Mouse (Mus musculus) limb, embryonic 14.5 days (tissue): ENCODE measurements around the gene Rpl26. TPM values are rescaled to one million over a fixed set of nuclear protein-coding genes. Genes with fewer than 3 reads are reported as not detected.

Source experiments
- ATAC-seq: fragments of 200-750 bp; cut with Nextera tagmentation; 2 replicates; pipeline ENCODE4 v1.8.0; 2017; ENCODE audit warnings: low read depth, moderate number of reproducible peaks, moderate TSS enrichment; ENCODE audit not compliant: low FRiP score
- DNase-seq: peaks from one replicate; pipeline ENCODE4 v3.0.0-alpha.2; 2015; ENCODE audit warnings: low spot score
- H3K27ac ChIP-seq: fragments of 300-500 bp; sonication (generic); replicated peaks from 2 replicates; pipeline ENCODE4 v1.5.1; 2014; ENCODE audit warnings: low read depth, mild to moderate bottlenecking, low read length, moderate library complexity, mixed read lengths
- H3K27me3 ChIP-seq: fragments of 300-500 bp; sonication (generic); 2 replicates; pipeline ENCODE4 v1.6.1; 2014; ENCODE audit warnings: low read length, mixed read lengths; ENCODE audit not compliant: control insufficient read depth, insufficient read depth
- H3K36me3 ChIP-seq: fragments of 300-500 bp; sonication (generic); 2 replicates; pipeline ENCODE4 v1.6.1; 2014; ENCODE audit warnings: mild to moderate bottlenecking, low read length, moderate library complexity, mixed read lengths; ENCODE audit not compliant: control insufficient read depth, insufficient read depth
- H3K4me1 ChIP-seq: fragments of 300-500 bp; sonication (generic); 2 replicates; pipeline ENCODE4 v1.6.1; 2014; ENCODE audit warnings: antibody characterized with exemption, low read length, mixed read lengths; ENCODE audit not compliant: control insufficient read depth, insufficient read depth
- H3K4me2 ChIP-seq: fragments of 300-500 bp; sonication (generic); replicated peaks from 2 replicates; pipeline ENCODE4 v1.6.1; 2014; ENCODE audit warnings: low read depth, mild to moderate bottlenecking, low read length, moderate library complexity; ENCODE audit not compliant: severe bottlenecking
- H3K4me3 ChIP-seq: fragments of 300-500 bp; sonication (generic); replicated peaks from 2 replicates; pipeline ENCODE4 v1.5.1; 2014; ENCODE audit warnings: low read length
- H3K9ac ChIP-seq: fragments of 300-500 bp; sonication (generic); 2 replicates; pipeline ENCODE4 v1.6.1; 2014; ENCODE audit warnings: mild to moderate bottlenecking, low read depth, low read length, moderate library complexity; ENCODE audit not compliant: severe bottlenecking
- H3K9me3 ChIP-seq: fragments of 300-500 bp; sonication (generic); 2 replicates; pipeline ENCODE4 v1.6.1; 2016; ENCODE audit warnings: low read length; ENCODE audit not compliant: control insufficient read depth
- POLR2A ChIP-seq: fragments of 200-500 bp; IDR thresholded peaks from 2 replicates; pipeline ENCODE4 v1.8.0; 2012; ENCODE audit warnings: inconsistent platforms, mild to moderate bottlenecking, moderate library complexity, borderline replicate concordance; ENCODE audit not compliant: insufficient read depth, insufficient read length; ENCODE audit errors: extremely low read depth
- WGBS: fragments of 180-500 bp; shearing (Covaris S2); extraction: QIAGEN DNeasy Blood & Tissue Kit; methylation state at CpG from one replicate; pipeline ENCODE4 v1.1.7; 2014; 5-methylcytosine and 5-hydroxymethylcytosine counted together
- polyA plus RNA-seq, 2 experiments: library from polyadenylated mRNA; depleted of rRNA in 1 of 2; stranded (reverse) in 1 of 2; unstranded in 1 of 2; fragments of >200 nt; fragmentation: Nextera tagmentation in 1 of 2; extraction: Ambion mirVana in 1 of 2; gene quantifications; 2 replicates each; pipeline versions ENCODE4 v1.2.1 to v1.2.3; 2012 to 2014

Gene Rpl26
- polyA plus RNA-seq, 2 experiments = 1,230 to 3,506 TPM

DNA sequence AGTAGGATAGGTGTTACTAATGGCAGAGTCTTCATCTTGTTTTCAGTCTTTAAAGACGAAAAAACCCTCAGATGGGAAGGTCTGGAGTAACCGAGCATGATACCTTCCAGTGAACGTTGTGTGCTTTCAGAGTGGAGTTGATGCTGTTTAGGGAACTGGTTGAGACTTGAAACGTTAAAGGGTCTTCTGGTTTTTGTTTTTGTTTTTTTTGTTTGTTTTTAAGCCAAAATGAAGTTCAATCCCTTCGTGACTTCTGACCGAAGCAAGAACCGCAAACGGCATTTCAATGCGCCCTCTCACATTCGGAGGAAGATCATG is 623 bp downstream of the Rpl26 start:
- Histone ChIP-seq H3K4me3 (peak overlapping the region; percentile 73), H3K9ac (peak overlapping the region; percentile 93), H3K9me3 (no peaks in the 10 kb centered on the region), H3K36me3 (peaks cover 36% of the 10 kb centered on the region), H3K4me1 (peaks cover 4% of the 10 kb centered on the region; the same call in 1 of the 2 replicates), H3K4me2 (peak overlapping the region; percentile 65), H3K27me3 (no peaks in the 10 kb centered on the region), H3K27ac (peak overlapping the region; percentile 94)
- TF ChIP-seq POLR2A = no peak
- no peak for ATAC-seq
- 2% methylated on average over 9 of the region's 10 CpGs for WGBS
- no peak for DNase-seq

DNA sequence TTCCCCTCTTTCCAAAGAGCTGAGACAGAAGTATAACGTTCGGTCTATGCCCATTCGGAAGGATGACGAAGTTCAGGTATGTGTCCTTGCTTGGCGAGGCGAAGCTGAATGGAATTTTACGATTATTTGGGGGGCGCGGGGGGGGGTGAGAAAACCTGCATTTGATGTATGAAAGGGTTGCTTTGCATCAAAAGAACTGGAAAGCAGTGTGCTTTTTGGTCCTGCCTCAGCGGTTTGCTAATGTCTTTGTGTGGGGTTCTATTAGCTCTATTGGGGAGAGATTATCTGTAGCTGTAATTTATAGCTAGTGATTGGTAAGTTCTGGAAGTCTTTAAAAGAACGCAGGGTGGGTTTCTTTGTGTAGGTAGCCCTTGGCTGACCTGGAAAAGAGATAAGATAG is 984 bp downstream of the Rpl26 start:
- ATAC-seq = no peak
- H3K4me1 ChIP-seq = peaks cover 4% of the 10 kb centered on the region; the same call in 1 of the 2 replicates
- H3K4me2 ChIP-seq = peak overlapping the region; percentile 65
- no peaks in the 10 kb centered on the region for H3K9me3 ChIP-seq
- no peak for TF ChIP-seq POLR2A
- H3K36me3 ChIP-seq = peaks cover 39% of the 10 kb centered on the region
- WGBS = 2% methylated on average over 11 of the region's 11 CpGs
- no peaks in the 10 kb centered on the region for H3K27me3 ChIP-seq
- peak overlapping the region; percentile 73 for H3K4me3 ChIP-seq
- peak overlapping the region; percentile 93 for H3K9ac ChIP-seq
- H3K27ac ChIP-seq = no peak overlapping the region
- DNase-seq = no peak

DNA sequence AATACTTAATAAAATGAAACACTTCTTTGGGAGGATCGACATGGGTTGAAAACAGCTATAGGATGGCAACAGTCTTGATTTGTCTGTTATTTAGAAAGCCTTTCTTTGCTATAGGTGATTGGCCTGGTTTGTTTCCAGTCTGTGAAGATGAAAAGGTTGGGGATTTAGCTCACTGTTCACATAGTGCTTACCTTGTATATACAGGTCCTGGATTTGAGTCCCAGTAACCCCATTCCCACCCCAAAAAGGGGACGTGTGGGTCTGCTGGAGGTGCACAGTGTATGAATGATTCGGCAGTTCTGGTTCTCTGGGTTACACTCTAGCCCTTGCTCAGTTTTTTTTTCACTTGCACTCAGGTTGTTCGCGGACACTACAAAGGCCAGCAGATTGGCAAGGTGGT is 1.4 kb downstream of the Rpl26 start:
- no peaks in the 10 kb centered on the region for H3K27me3 ChIP-seq
- H3K4me3 ChIP-seq = peak overlapping the region; percentile 73
- no peak for DNase-seq
- no peak overlapping the region for H3K27ac ChIP-seq
- peak overlapping the region; percentile 65 for H3K4me2 ChIP-seq
- no peak for TF ChIP-seq POLR2A
- ATAC-seq = no peak
- WGBS = 80% methylated on average over 5 of the region's 5 CpGs
- no peaks in the 10 kb centered on the region for H3K9me3 ChIP-seq
- peak overlapping the region; percentile 93 for H3K9ac ChIP-seq
- peaks cover 4% of the 10 kb centered on the region; the same call in 1 of the 2 replicates for H3K4me1 ChIP-seq
- H3K36me3 ChIP-seq = peaks cover 39% of the 10 kb centered on the region

DNA sequence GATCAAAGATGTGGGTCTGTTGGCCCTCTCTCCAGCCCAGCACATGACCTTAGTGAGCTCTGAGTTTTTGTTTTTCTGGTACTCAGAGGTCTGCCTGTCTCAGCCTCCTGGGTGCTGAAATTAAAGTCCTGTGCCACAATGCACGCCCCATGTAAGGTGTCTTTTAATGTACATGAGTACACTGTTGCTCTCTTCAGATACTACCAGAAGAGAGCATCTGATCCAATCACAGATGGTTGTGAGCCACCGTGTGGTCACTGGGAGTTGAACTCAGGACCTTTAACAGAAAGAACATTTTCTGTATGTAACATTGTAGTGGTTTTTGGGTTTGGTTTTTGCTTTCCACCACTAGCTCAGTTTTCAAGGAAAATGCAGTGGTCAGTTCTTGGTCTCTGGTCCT is 2.4 kb downstream of the Rpl26 start:
- Histone ChIP-seq H3K36me3 (peaks cover 39% of the 10 kb centered on the region), H3K27me3 (no peaks in the 10 kb centered on the region), H3K4me3 (no peak overlapping the region), H3K4me2 (no peak overlapping the region), H3K9me3 (no peaks in the 10 kb centered on the region), H3K9ac (no peak overlapping the region), H3K27ac (no peak overlapping the region), H3K4me1 (peaks cover 4% of the 10 kb centered on the region; the same call in 1 of the 2 replicates)
- DNase-seq (no peak), ATAC-seq (no peak)
- no peak for TF ChIP-seq POLR2A
- 97% methylated on average over 2 of the region's 2 CpGs for WGBS

GRCm38 (mm10) chr11:68904375-68905137 is 3.2 kb downstream of the Rpl26 start:
- no peak overlapping the region for H3K9ac ChIP-seq
- no peak for TF ChIP-seq POLR2A
- H3K36me3 ChIP-seq = peaks cover 39% of the 10 kb centered on the region
- H3K27me3 ChIP-seq = no peaks in the 10 kb centered on the region
- H3K4me1 ChIP-seq = peaks cover 4% of the 10 kb centered on the region; the same call in 1 of the 2 replicates
- no peak overlapping the region for H3K4me3 ChIP-seq
- no peaks in the 10 kb centered on the region for H3K9me3 ChIP-seq
- peak; percentile 88 for DNase-seq
- WGBS = 80% methylated on average over 8 of the region's 8 CpGs
- ATAC-seq = peak; percentile 21; the same call in 1 of the 2 replicates
- H3K4me2 ChIP-seq = no peak overlapping the region
- 0 out of 2 replicates have a peak overlapping the region, but pooled peaks have one; percentile 33 for H3K27ac ChIP-seq
